Comparison of ENCODE assay signal across 7 mouse cellular contexts in genomic region chr12:40447561-40448355, GRCm38 (mm10). TPM values are rescaled to one million over a fixed set of nuclear protein-coding genes. Genes with fewer than 3 reads are reported as not detected.
DNase-seq lines count a peak whose midpoint lies in the region; ATAC-seq and TF ChIP-seq lines count a peak whose summit lies in the region.

No protein-coding gene starts in this region.

- TF ChIP-seq POLR2A in CH12.LX (IDR thresholded peaks at IDR 0.05; ENCODE audit: low read depth, low read length): no peak

- peaks cover 15% of the 10 kb centered on the region for H3K27me3 ChIP-seq in CH12.LX (replicated peaks)
- no peaks in the 10 kb centered on the region for H3K27me3 ChIP-seq in heart, embryonic 16.5 days (ENCODE audit: control insufficient read depth, insufficient read depth, low read length)
- no peaks in the 10 kb centered on the region for H3K27me3 ChIP-seq in lung, embryonic 16.5 days (ENCODE audit: control insufficient read depth, insufficient read depth, low read depth, low read length)

- WGBS in heart, embryonic 16.5 days: 16% methylated on average over 10 of the region's 10 CpGs
- WGBS in lung, embryonic 16.5 days: 14% methylated on average over 10 of the region's 10 CpGs

- ATAC-seq in heart, embryonic 16.5 days (replicated peaks; ENCODE audit: extremely low read depth, insufficient read depth, low FRiP score): no peak
- ATAC-seq in lung, embryonic 16.5 days (ENCODE audit: low read depth): no peak
- no peak for ATAC-seq in megakaryocyte-erythroid progenitor cell, adult 5-6 weeks (replicated peaks; ENCODE audit: low FRiP score, low TSS enrichment, poor library complexity, severe bottlenecking)

- in situ Hi-C loops in CH12.LX (cut with MboI; ENCODE audit: low pct_ligation_motif_present, low pct_unique_long_range_greater_than_20kb, low sequenced_read_pairs): no loop called here

- no peak for TF ChIP-seq EP300 in CH12.LX (IDR thresholded peaks at IDR 0.05; ENCODE audit: low read length)

- no peak overlapping the region; the same call in 1 of the 2 replicates for H3K9ac ChIP-seq in CH12.LX (ENCODE audit: insufficient read depth, low read depth)
- peak overlapping the region; percentile 90 for H3K9ac ChIP-seq in heart, embryonic 16.5 days (ENCODE audit: low read length)
- peak overlapping the region; percentile 79 for H3K9ac ChIP-seq in lung, embryonic 16.5 days (ENCODE audit: low read length)

- peaks cover 0 to 13% of the 10 kb centered on the region in 2 experiments; a peak in 2 of 4 replicates for H3K4me1 ChIP-seq in CH12.LX (ENCODE audit: control insufficient read depth in 1 of 2, insufficient read depth in 2 of 2)
- peaks cover 12% of the 10 kb centered on the region; the same call in 1 of the 2 replicates for H3K4me1 ChIP-seq in brown adipose tissue, adult 24 weeks (ENCODE audit: control insufficient read depth, insufficient read depth, insufficient read length, low read length)
- peaks cover 8% of the 10 kb centered on the region for H3K4me1 ChIP-seq in heart, embryonic 16.5 days (ENCODE audit: control insufficient read depth, insufficient read depth, low read length)
- H3K4me1 ChIP-seq in lung, embryonic 16.5 days (replicated peaks; ENCODE audit: control insufficient read depth, insufficient read depth, low read length): peaks cover 19% of the 10 kb centered on the region

- dilution Hi-C loops in CH12.LX (cut with MboI; ENCODE audit: extremely low pct_ligation_motif_present, extremely low pct_unique_long_range_greater_than_20kb, low sequenced_read_pairs): no loop called here

- TF ChIP-seq CTCF in CH12.LX (conservative IDR thresholded peaks at IDR 0.05 in 1 of 2, IDR thresholded peaks at IDR 0.05 in 1 of 2; ENCODE audit: low read depth in 2 of 2, low read length in 2 of 2): no peak

- no peak for DNase-seq in CH12.LX (ENCODE audit: extremely low read depth)
- no peak for DNase-seq in urinary bladder, postnatal 4 days (ENCODE audit: low spot score in 2 of 2)
- DNase-seq in frontal cortex, postnatal 10 days (ENCODE audit: low spot score in 2 of 2): no peak

- H3K4me3 ChIP-seq in CH12.LX (replicated peaks in 1 of 3; ENCODE audit: low read depth in 2 of 3, low read length in 2 of 3, poor library complexity in 1 of 3): no peak overlapping the region
- H3K4me3 ChIP-seq in brown adipose tissue, adult 24 weeks (ENCODE audit: insufficient read depth, low read depth, low read length): peak overlapping the region; percentile 90
- H3K4me3 ChIP-seq in heart, embryonic 16.5 days (ENCODE audit: low read length): peak overlapping the region; percentile 82
- H3K4me3 ChIP-seq in lung, embryonic 16.5 days (ENCODE audit: low read length): peak overlapping the region; percentile 90

- no peak for TF ChIP-seq RAD21 in CH12.LX (IDR thresholded peaks at IDR 0.05; ENCODE audit: low read depth, low read length)

- H3K36me3 ChIP-seq in CH12.LX (replicated peaks in 1 of 2; ENCODE audit: control insufficient read depth in 1 of 2, insufficient read depth in 1 of 2, low read length in 1 of 2): peaks cover 0 to 1% of the 10 kb centered on the region in 2 experiments
- H3K36me3 ChIP-seq in heart, embryonic 16.5 days (ENCODE audit: control insufficient read depth, insufficient read depth): no peaks in the 10 kb centered on the region
- H3K36me3 ChIP-seq in lung, embryonic 16.5 days (ENCODE audit: control insufficient read depth, insufficient read depth, low read length): no peaks in the 10 kb centered on the region

- no peak overlapping the region for H3K27ac ChIP-seq in CH12.LX (ENCODE audit: insufficient read depth, low read depth)
- H3K27ac ChIP-seq in brown adipose tissue, adult 24 weeks (replicated peaks; ENCODE audit: low read depth, low read length): peak overlapping the region; percentile 34
- H3K27ac ChIP-seq in heart, embryonic 16.5 days (ENCODE audit: low read length): no peak overlapping the region
- H3K27ac ChIP-seq in lung, embryonic 16.5 days (ENCODE audit: low read length): no peak overlapping the region

- H3K4me2 ChIP-seq in CH12.LX (ENCODE audit: insufficient read depth, low read depth, poor library complexity, severe bottlenecking): peak overlapping the region; percentile 89
- H3K4me2 ChIP-seq in heart, embryonic 16.5 days (ENCODE audit: low read depth, low read length): peak overlapping the region; percentile 97
- peak overlapping the region; percentile 58 for H3K4me2 ChIP-seq in lung, embryonic 16.5 days (ENCODE audit: low read depth, low read length)

- H3K9me3 ChIP-seq in CH12.LX (replicated peaks; ENCODE audit: low read length): no peaks in the 10 kb centered on the region
- no peaks in the 10 kb centered on the region for H3K9me3 ChIP-seq in heart, embryonic 16.5 days (replicated peaks; ENCODE audit: control insufficient read depth, low read length)
- H3K9me3 ChIP-seq in lung, embryonic 16.5 days (ENCODE audit: control insufficient read depth, low read length): no peaks in the 10 kb centered on the region

- no peaks in the 10 kb centered on the region for H3K79me2 ChIP-seq in CH12.LX (replicated peaks; ENCODE audit: control insufficient read depth, extremely low read depth, insufficient read depth, poor library complexity, severe bottlenecking)

TF ChIP-seq in CH12.LX, 34 proteins besides CTCF, POLR2A, EP300 and RAD21:
- TF ChIP-seq RCOR1 (conservative IDR thresholded peaks at IDR 0.05; ENCODE audit: low read depth, low read length): no peak
- TF ChIP-seq UBTF (IDR thresholded peaks at IDR 0.05; ENCODE audit: low read depth, low read length): no peak
- TF ChIP-seq JUND (conservative IDR thresholded peaks at IDR 0.05; ENCODE audit: low read depth, low read length): 0 out of 2 replicates have a peak, but pooled peaks have one; percentile 35
TF ChIP-seq in CH12.LX: peak in this region for 1.

RNA-seq across cellular contexts. Expression of gene Dock4, which starts 2.0 kb away (rescaled TPM):
- 0.38 TPM in 2 replicates for total RNA-seq in CH12.LX (2012; rRNA removed)
- total RNA-seq in CH12.LX (2014; rRNA removed): 0.19 and 0.26 TPM in 2 replicates
- polyA plus RNA-seq in CH12.LX (2012; ENCODE audit: insufficient read length, low read depth): 0.49 and 0.67 TPM in 2 replicates
- polyA plus RNA-seq in brown adipose tissue, adult 24 weeks (2012; ENCODE audit: insufficient read depth, insufficient read length, missing spikeins): 2.6 and 3.3 TPM in 2 replicates
- polyA plus RNA-seq in heart, embryonic 16.5 days (2015; fragmentation: Nextera tagmentation; extraction: Ambion mirVana): 6.4 and 9.6 TPM in 2 replicates
- 28.4 and 32.9 TPM in 2 replicates for polyA plus RNA-seq in lung, embryonic 16.5 days (2015; fragmentation: Nextera tagmentation; extraction: Ambion mirVana)
- total RNA-seq in megakaryocyte-erythroid progenitor cell, adult 5-6 weeks (2014; fragmentation: Nextera tagmentation): 0.15 TPM in 1 of 2 replicates, not detected in the other
- total RNA-seq in megakaryocyte-erythroid progenitor cell, adult 5-6 weeks (2017): 0.38 TPM in 1 of 2 replicates, not detected in the other

RNA-seq across cellular contexts. Expression of gene Zfp277, which starts 2.1 kb away (rescaled TPM):
- total RNA-seq in CH12.LX (2012; rRNA removed): 12.4 and 13.7 TPM in 2 replicates
- 31.2 and 32.5 TPM in 2 replicates for total RNA-seq in CH12.LX (2014; rRNA removed)
- polyA plus RNA-seq in CH12.LX (2012; ENCODE audit: insufficient read length, low read depth): 16.7 and 18.9 TPM in 2 replicates
- polyA plus RNA-seq in brown adipose tissue, adult 24 weeks (2012; ENCODE audit: insufficient read depth, insufficient read length, missing spikeins): 6.1 and 9.6 TPM in 2 replicates
- polyA plus RNA-seq in heart, embryonic 16.5 days (2015; fragmentation: Nextera tagmentation; extraction: Ambion mirVana): 28.0 and 28.4 TPM in 2 replicates
- 42.3 and 42.8 TPM in 2 replicates for polyA plus RNA-seq in lung, embryonic 16.5 days (2015; fragmentation: Nextera tagmentation; extraction: Ambion mirVana)
- 16.7 and 17.5 TPM in 2 replicates for total RNA-seq in megakaryocyte-erythroid progenitor cell, adult 5-6 weeks (2014; fragmentation: Nextera tagmentation)
- total RNA-seq in megakaryocyte-erythroid progenitor cell, adult 5-6 weeks (2017): 25.5 and 34.8 TPM in 2 replicates

Comparison
In these comparisons a context has a peak if more than half of its experiments do, and no peak if none do; other contexts are left out.
1. H3K4me3 ChIP-seq: peak in brown adipose tissue, adult 24 weeks (single experiment), heart, embryonic 16.5 days (single experiment) and lung, embryonic 16.5 days (single experiment); none in CH12.LX (0 of 3).
2. Peak in every context shown above with its lines, with median percentiles within 50 percentile points of each other: H3K4me2 ChIP-seq.